Mouse (Mus musculus) E14TG2a.4 (cell line): Measurements from ENCODE around the gene Glp2r.

Experiments used
- H3K27me3 ChIP-seq: 2 replicates; pipeline ENCODE4 v1.6.1; 2014; ENCODE audit warnings: low read length, control low read depth; ENCODE audit not compliant: insufficient read depth
- H3K36me3 ChIP-seq: 2 replicates; pipeline ENCODE4 v1.6.1; 2014; ENCODE audit warnings: low read length, control low read depth; ENCODE audit not compliant: insufficient read depth
- H3K4me1 ChIP-seq: replicated peaks from 2 replicates; pipeline ENCODE4 v1.6.1; 2014; ENCODE audit warnings: low read depth, low read length, control low read depth
- H3K4me3 ChIP-seq: replicated peaks from 2 replicates; pipeline ENCODE4 v1.5.1; 2014; ENCODE audit warnings: mild to moderate bottlenecking, low read length
- H3K9me3 ChIP-seq: 2 replicates; pipeline ENCODE4 v1.6.1; 2014; ENCODE audit warnings: low read length, control low read depth
- CTCF ChIP-seq: conservative IDR thresholded peaks from 2 replicates; pipeline ENCODE4 v1.5.1; 2014; ENCODE audit warnings: low read length
- NANOG ChIP-seq: IDR thresholded peaks from 2 replicates; pipeline ENCODE4 v1.6.1; 2014; ENCODE audit warnings: borderline replicate concordance, low read length, mixed read lengths
- POU5F1 ChIP-seq: IDR thresholded peaks from 2 replicates; pipeline ENCODE4 v1.6.1; 2014; ENCODE audit warnings: low read length, borderline replicate concordance

The Glp2r gene

DNA sequence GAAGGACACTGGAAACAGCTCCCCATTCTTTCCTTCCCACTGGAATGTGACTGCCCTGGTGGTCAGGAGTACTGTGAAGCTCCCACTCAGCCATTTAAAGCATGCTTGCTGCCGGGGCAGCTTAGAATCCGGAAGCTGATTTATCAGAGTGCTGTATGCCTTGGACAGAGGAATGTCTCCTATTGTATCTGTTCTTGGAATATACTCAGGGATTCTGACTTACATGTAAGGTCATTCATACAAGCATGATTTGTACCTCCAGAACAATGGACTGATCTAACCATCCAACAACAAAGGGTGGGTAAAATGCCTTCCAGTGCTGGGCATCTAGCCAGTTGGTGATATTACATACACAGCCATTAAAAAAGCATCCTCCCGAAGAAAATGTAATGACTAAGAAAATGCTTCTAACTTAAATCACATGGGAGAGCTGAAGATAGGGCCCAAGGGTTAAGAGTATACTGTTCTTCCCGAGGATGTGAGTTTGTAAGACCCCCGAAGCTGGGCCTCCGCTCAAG lies 126.3 kb downstream of the Glp2r start:
- Histone ChIP-seq H3K4me1 (peaks cover 20% of the 10 kb centered on the region), H3K27me3 (no peaks in the 10 kb centered on the region), H3K4me3 (no peak overlapping the region), H3K36me3 (no peaks in the 10 kb centered on the region), H3K9me3 (no peaks in the 10 kb centered on the region)
- TF ChIP-seq NANOG (no peak), CTCF (no peak), POU5F1 (no peak)

DNA sequence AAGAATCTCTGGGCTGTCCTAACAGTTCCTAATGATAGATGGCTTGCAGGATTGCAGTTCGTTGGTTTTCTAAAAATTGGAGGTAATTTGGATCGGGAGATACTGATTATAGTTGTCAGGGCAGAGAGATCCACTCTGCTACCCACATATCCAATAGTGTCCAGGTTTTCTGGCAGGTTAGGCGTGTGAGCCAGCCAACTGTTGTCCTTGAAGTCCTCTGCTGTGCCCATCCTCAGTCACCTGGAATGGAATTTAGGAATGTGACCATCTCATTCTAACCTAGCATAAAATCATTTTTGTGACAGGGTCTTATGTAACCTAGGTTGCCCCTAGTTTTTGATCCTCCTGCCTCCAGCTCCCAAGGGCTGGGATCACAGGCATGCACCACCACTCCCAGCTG lies 127.5 kb downstream of the Glp2r start:
- TF ChIP-seq POU5F1 (no peak), CTCF (no peak), NANOG (no peak)
- Histone ChIP-seq H3K4me1 (peaks cover 12% of the 10 kb centered on the region), H3K9me3 (no peaks in the 10 kb centered on the region), H3K36me3 (no peaks in the 10 kb centered on the region), H3K4me3 (no peak overlapping the region), H3K27me3 (no peaks in the 10 kb centered on the region)

- Histone ChIP-seq H3K36me3 (no peaks in the 10 kb centered on the region), H3K9me3 (no peaks in the 10 kb centered on the region), H3K4me3 (no peak overlapping the region), H3K4me1 (peaks cover 9% of the 10 kb centered on the region), H3K27me3 (no peaks in the 10 kb centered on the region)
- TF ChIP-seq POU5F1 (no peak), NANOG (no peak), CTCF (no peak)
These were observed 128.1 kb downstream of the Glp2r start for GRCm38 (mm10) chr11:67642835-67643234.

- Histone ChIP-seq H3K27me3 (no peaks in the 10 kb centered on the region), H3K9me3 (no peaks in the 10 kb centered on the region), H3K36me3 (no peaks in the 10 kb centered on the region), H3K4me3 (no peak overlapping the region), H3K4me1 (peaks cover 6% of the 10 kb centered on the region)
- TF ChIP-seq NANOG (no peak), CTCF (no peak), POU5F1 (no peak)
These were observed 128.5 kb downstream of the Glp2r start for GRCm38 (mm10) chr11:67642421-67642820.

GRCm38 (mm10) chr11:67640299-67640698 lies 130.7 kb downstream of the Glp2r start:
- Histone ChIP-seq H3K4me3 (no peak overlapping the region), H3K36me3 (no peaks in the 10 kb centered on the region), H3K27me3 (no peaks in the 10 kb centered on the region), H3K9me3 (no peaks in the 10 kb centered on the region), H3K4me1 (peaks cover 6% of the 10 kb centered on the region)
- no peak for TF ChIP-seq NANOG
- TF ChIP-seq POU5F1: no peak
- no peak for TF ChIP-seq CTCF

GRCm38 (mm10) chr11:67638401-67638800 lies 132.6 kb downstream of the Glp2r start:
- Histone ChIP-seq H3K9me3 (no peaks in the 10 kb centered on the region), H3K27me3 (no peaks in the 10 kb centered on the region), H3K4me3 (no peak overlapping the region), H3K4me1 (peaks cover 6% of the 10 kb centered on the region), H3K36me3 (no peaks in the 10 kb centered on the region)
- TF ChIP-seq NANOG (no peak), CTCF (no peak), POU5F1 (no peak)

DNA sequence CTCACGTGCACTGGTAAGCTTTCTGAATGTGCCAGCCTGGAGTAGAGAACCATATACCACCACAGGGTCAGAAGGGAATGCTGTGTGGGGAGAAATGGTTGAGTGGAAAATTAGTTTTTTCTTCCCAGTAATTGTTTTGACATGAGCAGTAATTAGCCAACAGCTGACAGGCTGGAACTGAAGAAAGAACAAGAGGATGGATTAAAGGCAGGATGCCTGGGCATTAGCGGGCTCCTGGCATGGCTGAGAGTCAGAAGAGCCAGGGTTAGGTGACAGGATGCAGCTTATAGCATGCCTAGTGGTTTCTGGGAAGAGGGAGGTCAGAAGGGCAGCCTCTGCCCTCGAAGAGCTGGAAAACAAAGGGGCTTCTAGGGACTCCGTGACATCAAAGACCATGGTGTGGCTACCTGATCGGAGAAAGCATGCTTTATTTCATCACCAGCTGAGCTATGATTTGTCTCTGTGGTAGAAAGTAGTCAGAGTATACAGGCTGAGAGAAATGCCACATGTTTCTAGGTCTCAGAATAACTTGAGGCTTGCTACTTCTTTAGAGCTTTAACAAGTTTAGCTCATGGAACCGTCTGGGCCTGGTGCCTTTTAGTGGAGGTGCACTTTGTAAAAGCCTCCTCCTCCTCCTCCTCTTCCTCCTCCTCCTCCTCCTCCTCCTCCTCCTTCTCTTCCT lies 133.9 kb downstream of the Glp2r start:
- TF ChIP-seq POU5F1 (no peak), CTCF (no peak), NANOG (no peak)
- Histone ChIP-seq H3K4me1 (peaks cover 6% of the 10 kb centered on the region), H3K9me3 (no peaks in the 10 kb centered on the region), H3K4me3 (no peak overlapping the region), H3K36me3 (no peaks in the 10 kb centered on the region), H3K27me3 (no peaks in the 10 kb centered on the region)

DNA sequence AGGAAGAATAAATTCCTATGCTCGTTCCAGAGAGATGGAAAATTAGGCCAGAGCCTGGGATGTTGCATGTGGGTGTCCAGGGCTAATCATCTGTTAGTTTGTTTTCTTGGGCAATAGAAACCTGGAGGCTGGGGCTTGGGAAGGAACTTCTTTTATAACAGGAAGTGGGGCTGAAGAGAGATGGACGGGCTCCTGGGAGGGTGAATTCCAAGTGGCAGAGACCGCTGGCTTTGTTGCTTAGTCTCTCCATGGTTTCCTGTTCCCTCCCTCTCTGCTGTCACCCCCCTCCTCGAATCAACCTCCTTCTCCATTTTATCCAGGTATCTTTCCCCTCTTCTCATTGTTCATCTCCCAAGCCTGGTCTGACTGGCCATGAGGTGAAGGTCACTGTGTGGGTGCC lies 134.8 kb downstream of the Glp2r start:
- Histone ChIP-seq H3K36me3 (no peaks in the 10 kb centered on the region), H3K4me1 (peaks cover 6% of the 10 kb centered on the region), H3K9me3 (no peaks in the 10 kb centered on the region), H3K4me3 (no peak overlapping the region), H3K27me3 (no peaks in the 10 kb centered on the region)
- TF ChIP-seq CTCF: no peak
- TF ChIP-seq NANOG: no peak
- TF ChIP-seq POU5F1: no peak

GRCm38 (mm10) chr11:67633620-67634229 lies 137.2 kb downstream of the Glp2r start:
- no peaks in the 10 kb centered on the region for H3K9me3 ChIP-seq
- H3K4me1 ChIP-seq: no peaks in the 10 kb centered on the region
- H3K27me3 ChIP-seq: no peaks in the 10 kb centered on the region
- TF ChIP-seq POU5F1: no peak
- no peak for TF ChIP-seq NANOG
- no peak for TF ChIP-seq CTCF
- H3K36me3 ChIP-seq: no peaks in the 10 kb centered on the region
- no peak overlapping the region for H3K4me3 ChIP-seq
